Mouse (Mus musculus) intestine, embryonic 14.5 days (tissue): ENCODE data around the gene Slc35b2. TPM values are rescaled to one million over a fixed set of nuclear protein-coding genes. Genes with fewer than 3 reads are reported as not detected.

ENCODE experiments used
- ATAC-seq: fragments of 200-750 bp; cut with Nextera tagmentation; replicated peaks from 2 replicates; pipeline ENCODE4 v1.8.0; 2017; ENCODE audit warnings: low read depth, moderate number of reproducible peaks, moderate TSS enrichment, moderate library complexity; ENCODE audit not compliant: low FRiP score, low TSS enrichment
- DNase-seq: peaks from one replicate; pipeline ENCODE4 v3.0.0-alpha.2; 2018; ENCODE audit warnings: low spot score
- H3K27ac ChIP-seq: fragments of 300-500 bp; sonication (generic); 2 replicates; pipeline ENCODE4 v1.5.1; 2014; ENCODE audit warnings: low read depth, mild to moderate bottlenecking, control low read depth
- H3K27me3 ChIP-seq: fragments of 300-500 bp; sonication (generic); replicated peaks from 2 replicates; pipeline ENCODE4 v1.6.1; 2014; ENCODE audit warnings: low read length, control low read depth; ENCODE audit not compliant: control insufficient read depth, insufficient read depth
- H3K36me3 ChIP-seq: fragments of 300-500 bp; sonication (generic); 2 replicates; pipeline ENCODE4 v1.6.1; 2014; ENCODE audit warnings: low read length, control low read depth; ENCODE audit not compliant: control insufficient read depth, insufficient read depth
- H3K4me1 ChIP-seq: fragments of 300-500 bp; sonication (generic); replicated peaks from 2 replicates; pipeline ENCODE4 v1.6.1; 2014; ENCODE audit warnings: low read length, control low read depth, mixed read lengths; ENCODE audit not compliant: control insufficient read depth, insufficient read depth
- H3K4me2 ChIP-seq: fragments of 300-500 bp; sonication (generic); 2 replicates; pipeline ENCODE4 v1.6.1; 2014; ENCODE audit warnings: low read length
- H3K4me3 ChIP-seq: fragments of 300-500 bp; sonication (generic); 2 replicates; pipeline ENCODE4 v1.5.1; 2014; ENCODE audit warnings: low read depth, low read length, control low read depth, mixed read lengths
- H3K9ac ChIP-seq: fragments of 300-500 bp; sonication (generic); 2 replicates; pipeline ENCODE4 v1.6.1; 2014; ENCODE audit warnings: mild to moderate bottlenecking, low read length
- H3K9me3 ChIP-seq: fragments of 300-500 bp; sonication (generic); 2 replicates; pipeline ENCODE4 v1.6.1; 2016; ENCODE audit warnings: low read length, control low read depth; ENCODE audit not compliant: control insufficient read depth
- WGBS: fragments of 180-500 bp; shearing (Covaris S2); extraction: QIAGEN DNeasy Blood & Tissue Kit; methylation state at CpG from one replicate; pipeline ENCODE4 v1.1.7; 2014; 5-methylcytosine and 5-hydroxymethylcytosine counted together
- polyA plus RNA-seq: library from polyadenylated mRNA; unstranded; fragments of >200 nt; fragmentation: Nextera tagmentation; extraction: Ambion mirVana; gene quantifications from 2 replicates; pipeline ENCODE4 v1.2.1, GENCODE M21; 2014

The Slc35b2 gene
- polyA plus RNA-seq, 1 experiment from 2014 or later, result 136 TPM

DNA sequence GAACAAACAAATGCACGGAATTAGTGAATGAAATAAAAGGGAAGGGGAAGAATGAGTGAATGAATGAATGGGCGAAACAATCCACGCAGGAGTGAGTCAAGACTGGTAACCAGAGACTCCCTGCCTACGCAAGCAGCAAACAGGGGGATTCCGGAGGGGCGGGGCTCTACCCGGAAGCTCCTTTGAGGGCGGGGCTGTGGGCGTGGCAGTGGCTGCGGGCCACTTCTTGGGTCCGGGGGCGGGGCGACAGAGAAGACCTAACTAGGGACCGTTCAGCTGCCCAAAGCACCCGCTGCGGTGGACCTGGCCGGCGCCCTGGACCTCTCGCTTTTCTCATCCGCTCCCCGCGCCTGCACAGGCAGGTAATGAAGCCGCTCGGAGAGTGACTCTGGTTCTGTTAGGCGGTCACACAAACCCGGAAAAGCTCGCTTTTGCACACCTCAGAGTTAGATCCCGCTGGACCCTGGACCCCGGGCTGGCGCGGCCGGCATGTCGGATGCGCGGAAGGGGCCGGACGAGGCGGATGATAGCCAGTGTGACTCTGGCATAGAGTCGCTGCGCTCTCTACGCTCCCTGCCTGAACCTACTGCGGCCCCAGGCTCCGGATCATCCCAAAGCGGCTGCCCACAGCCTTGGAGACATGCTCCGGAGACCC lies 8.1 kb upstream of the Slc35b2 start, which contains the start of gene Nfkbie:
Nfkbie (plus strand) TSS at position 252 of the 655 bp plus-strand sequence.
- Histone ChIP-seq H3K4me1 (peaks cover 8% of the 10 kb centered on the region; the same call in 1 of the 2 replicates), H3K4me2 (peak within 1 kb of the TSS; percentile 95), H3K9me3 (no peaks in the 10 kb centered on the region), H3K4me3 (peak within 1 kb of the TSS; percentile 59), H3K9ac (peak within 1 kb of the TSS; percentile 55), H3K27me3 (peaks cover 8% of the 10 kb centered on the region; the same call in 1 of the 2 replicates), H3K36me3 (no peaks in the 10 kb centered on the region), H3K27ac (no peak within 1 kb of the TSS)
- WGBS, result under 1% methylated on average over 45 of the region's 45 CpGs
- DNase-seq (peak; percentile 98), ATAC-seq (peak; percentile 84)

DNA sequence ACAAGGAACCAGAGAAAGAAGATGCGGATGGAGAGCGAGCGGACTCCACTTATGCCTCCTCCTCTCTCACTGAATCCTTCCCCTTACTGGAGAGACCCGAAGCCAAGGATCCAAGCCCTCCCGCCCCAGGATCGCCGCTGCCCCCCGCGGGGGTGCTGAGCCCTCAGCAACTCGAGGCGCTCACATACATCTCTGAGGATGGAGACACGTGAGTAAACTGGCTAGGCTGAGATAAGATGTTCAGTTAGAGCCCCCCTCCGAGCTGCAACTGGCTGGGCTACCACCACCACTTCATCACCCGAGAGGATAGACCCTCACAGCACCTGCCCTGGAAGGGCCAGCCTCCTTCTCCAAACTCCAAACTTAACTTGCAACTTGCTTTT lies 7.6 kb upstream of the Slc35b2 start:
- ATAC-seq (no peak), DNase-seq (no peak)
- H3K9ac ChIP-seq, result peak overlapping the region; percentile 55
- peak overlapping the region; percentile 59 for H3K4me3 ChIP-seq
- H3K27me3 ChIP-seq, result peaks cover 8% of the 10 kb centered on the region; the same call in 1 of the 2 replicates
- no peaks in the 10 kb centered on the region for H3K9me3 ChIP-seq
- no peak overlapping the region for H3K27ac ChIP-seq
- H3K36me3 ChIP-seq, result no peaks in the 10 kb centered on the region
- H3K4me1 ChIP-seq, result peaks cover 8% of the 10 kb centered on the region; the same call in 1 of the 2 replicates
- WGBS, result 1% methylated on average over 14 of the region's 14 CpGs
- H3K4me2 ChIP-seq, result peak overlapping the region; percentile 95

GRCm38 (mm10) chr17:45556514-45557245 lies 7.0 kb upstream of the Slc35b2 start:
- H3K4me3 ChIP-seq, result peak overlapping the region; percentile 59; the same call in 1 of the 2 replicates
- H3K4me1 ChIP-seq, result peaks cover 8% of the 10 kb centered on the region; the same call in 1 of the 2 replicates
- peak overlapping the region; percentile 55; the same call in 1 of the 2 replicates for H3K9ac ChIP-seq
- H3K27ac ChIP-seq, result no peak overlapping the region
- H3K9me3 ChIP-seq, result no peaks in the 10 kb centered on the region
- H3K27me3 ChIP-seq, result 0 out of 2 replicates have a peak, but pooled peaks cover 8% of the 10 kb centered on the region
- H3K4me2 ChIP-seq, result peak overlapping the region; percentile 95
- 67% methylated on average over 3 of the region's 3 CpGs for WGBS
- DNase-seq (no peak), ATAC-seq (no peak)
- H3K36me3 ChIP-seq, result no peaks in the 10 kb centered on the region

DNA sequence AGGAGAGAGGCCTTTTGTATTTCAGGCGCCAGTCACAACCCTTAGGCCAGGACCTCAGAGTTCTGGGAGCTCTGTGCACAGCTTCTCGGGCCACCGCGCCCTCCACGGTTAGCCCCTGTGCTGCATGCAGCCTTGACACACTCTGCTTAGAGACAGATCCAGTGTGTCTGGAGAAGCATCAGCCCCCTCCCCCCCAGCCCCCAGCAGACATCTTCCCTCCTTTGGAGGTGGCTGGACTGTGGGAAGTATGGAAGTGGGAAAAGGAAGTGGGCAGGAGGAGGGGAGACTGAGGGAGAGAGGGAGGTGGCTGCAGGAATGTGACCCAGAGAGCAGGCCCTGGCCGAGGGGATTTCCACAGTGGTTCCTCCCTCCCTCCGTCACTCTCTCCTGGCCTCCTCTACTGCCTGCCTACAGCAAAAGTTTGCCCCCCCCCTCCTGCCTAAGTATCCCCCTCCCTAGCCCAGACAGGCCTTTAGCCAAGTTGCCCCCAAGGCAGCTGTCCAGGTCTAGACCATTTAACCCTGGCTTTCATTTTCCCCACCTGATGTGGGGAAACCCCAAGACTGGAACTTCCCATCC lies 6.3 kb upstream of the Slc35b2 start:
- H3K4me3 ChIP-seq, result no peak overlapping the region
- WGBS, result 58% methylated on average over 7 of the region's 7 CpGs
- H3K9ac ChIP-seq, result no peak overlapping the region

DNA sequence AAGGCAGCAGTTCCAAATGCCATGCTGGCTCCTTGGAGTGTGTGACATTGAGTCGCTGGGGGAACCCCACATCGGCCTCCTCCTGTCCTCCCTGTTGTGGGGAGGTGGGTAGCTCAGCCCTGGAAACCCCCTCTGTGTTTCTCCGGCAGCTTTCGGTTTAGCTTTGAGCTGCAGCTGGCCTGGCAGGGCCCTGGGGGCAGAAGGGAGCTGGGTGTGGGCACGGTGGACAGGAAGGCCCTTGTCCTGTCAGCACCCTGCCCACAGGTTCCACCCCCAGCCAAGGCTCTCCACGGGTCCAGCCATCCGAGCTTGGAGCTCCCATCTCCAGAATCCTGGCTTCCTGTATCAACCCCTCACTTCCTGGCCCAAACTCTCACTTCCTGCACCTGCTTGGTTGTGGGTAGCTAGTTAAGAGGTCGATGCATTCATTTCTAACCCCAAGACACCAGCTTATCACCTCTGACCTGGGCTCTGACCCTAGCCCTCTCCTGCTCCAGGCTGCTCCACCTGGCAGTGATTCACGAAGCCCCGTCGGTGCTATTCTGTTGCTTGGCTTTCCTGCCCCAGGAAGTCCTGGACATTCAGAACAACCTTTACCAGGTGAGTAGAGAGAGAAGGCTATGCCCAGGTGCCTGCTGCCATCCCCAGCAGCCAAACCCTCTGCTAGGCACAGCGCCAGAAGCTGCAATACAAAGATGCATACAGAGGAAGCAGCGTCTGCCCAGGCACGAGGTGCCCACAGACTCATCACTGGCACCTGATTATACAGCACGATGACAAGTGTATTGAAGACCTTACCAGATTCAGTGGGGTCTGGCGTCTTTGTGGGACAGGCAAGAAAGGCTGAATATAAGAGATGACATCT lies 5.4 kb upstream of the Slc35b2 start:
- no peak overlapping the region for H3K4me2 ChIP-seq
- no peak overlapping the region for H3K9ac ChIP-seq
- H3K4me3 ChIP-seq, result no peak overlapping the region
- no peak for DNase-seq
- 71% methylated on average over 16 of the region's 16 CpGs for WGBS
- no peaks in the 10 kb centered on the region for H3K9me3 ChIP-seq
- ATAC-seq, result no peak
- no peak overlapping the region for H3K27ac ChIP-seq
- no peaks in the 10 kb centered on the region for H3K36me3 ChIP-seq
- 0 out of 2 replicates have a peak, but pooled peaks cover 8% of the 10 kb centered on the region for H3K27me3 ChIP-seq
- peaks cover 8% of the 10 kb centered on the region; the same call in 1 of the 2 replicates for H3K4me1 ChIP-seq

More for the DNA sequence above, 6.3 kb upstream of the Slc35b2 start:
- Histone ChIP-seq H3K4me2 (peak overlapping the region; percentile 20; the same call in 1 of the 2 replicates), H3K36me3 (no peaks in the 10 kb centered on the region), H3K27ac (no peak overlapping the region), H3K9me3 (no peaks in the 10 kb centered on the region), H3K4me1 (peaks cover 8% of the 10 kb centered on the region; the same call in 1 of the 2 replicates), H3K27me3 (0 out of 2 replicates have a peak, but pooled peaks cover 8% of the 10 kb centered on the region)
- ATAC-seq (no peak), DNase-seq (no peak)

GRCm38 (mm10) chr17:45559732-45560525 lies 3.7 kb upstream of the Slc35b2 start:
- DNase-seq, result no peak
- no peak overlapping the region for H3K27ac ChIP-seq
- H3K27me3 ChIP-seq, result 0 out of 2 replicates have a peak, but pooled peaks cover 8% of the 10 kb centered on the region
- no peak overlapping the region for H3K4me3 ChIP-seq
- no peaks in the 10 kb centered on the region for H3K9me3 ChIP-seq
- H3K4me1 ChIP-seq, result peaks cover 15% of the 10 kb centered on the region
- 87% methylated on average over 15 of the region's 15 CpGs for WGBS
- H3K9ac ChIP-seq, result no peak overlapping the region
- no peak for ATAC-seq
- no peaks in the 10 kb centered on the region for H3K36me3 ChIP-seq
- no peak overlapping the region for H3K4me2 ChIP-seq

DNA sequence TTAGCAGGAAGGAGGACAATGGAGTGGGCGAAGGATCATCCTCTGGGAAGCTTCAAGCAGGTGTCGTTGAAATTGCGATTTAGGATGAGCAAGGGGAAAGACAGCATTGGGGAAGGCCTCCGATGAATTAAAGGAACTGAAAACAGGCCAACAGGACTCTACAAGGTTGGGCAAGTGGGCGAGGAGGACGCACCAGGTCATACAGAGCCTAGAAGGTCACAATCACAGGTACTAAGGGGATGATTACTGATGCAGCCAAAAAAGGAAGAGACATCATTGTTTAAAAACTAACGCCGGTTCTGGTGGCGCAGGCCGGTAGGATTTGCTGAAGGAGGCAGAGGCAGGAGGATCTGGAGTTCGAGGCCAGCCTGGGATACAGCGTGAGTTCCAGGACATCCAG lies 458 bp upstream of the Slc35b2 start:
- Histone ChIP-seq H3K4me2 (no peak overlapping the region), H3K4me1 (peaks cover 21% of the 10 kb centered on the region), H3K27ac (no peak overlapping the region), H3K27me3 (no peaks in the 10 kb centered on the region), H3K9ac (no peak overlapping the region), H3K36me3 (peaks cover 33% of the 10 kb centered on the region), H3K4me3 (0 out of 2 replicates have a peak overlapping the region, but pooled peaks have one; percentile 75), H3K9me3 (no peaks in the 10 kb centered on the region)
- DNase-seq, result no peak
- 71% methylated on average over 12 of the region's 12 CpGs for WGBS
- ATAC-seq, result no peak
